In the genomic region with DNA sequence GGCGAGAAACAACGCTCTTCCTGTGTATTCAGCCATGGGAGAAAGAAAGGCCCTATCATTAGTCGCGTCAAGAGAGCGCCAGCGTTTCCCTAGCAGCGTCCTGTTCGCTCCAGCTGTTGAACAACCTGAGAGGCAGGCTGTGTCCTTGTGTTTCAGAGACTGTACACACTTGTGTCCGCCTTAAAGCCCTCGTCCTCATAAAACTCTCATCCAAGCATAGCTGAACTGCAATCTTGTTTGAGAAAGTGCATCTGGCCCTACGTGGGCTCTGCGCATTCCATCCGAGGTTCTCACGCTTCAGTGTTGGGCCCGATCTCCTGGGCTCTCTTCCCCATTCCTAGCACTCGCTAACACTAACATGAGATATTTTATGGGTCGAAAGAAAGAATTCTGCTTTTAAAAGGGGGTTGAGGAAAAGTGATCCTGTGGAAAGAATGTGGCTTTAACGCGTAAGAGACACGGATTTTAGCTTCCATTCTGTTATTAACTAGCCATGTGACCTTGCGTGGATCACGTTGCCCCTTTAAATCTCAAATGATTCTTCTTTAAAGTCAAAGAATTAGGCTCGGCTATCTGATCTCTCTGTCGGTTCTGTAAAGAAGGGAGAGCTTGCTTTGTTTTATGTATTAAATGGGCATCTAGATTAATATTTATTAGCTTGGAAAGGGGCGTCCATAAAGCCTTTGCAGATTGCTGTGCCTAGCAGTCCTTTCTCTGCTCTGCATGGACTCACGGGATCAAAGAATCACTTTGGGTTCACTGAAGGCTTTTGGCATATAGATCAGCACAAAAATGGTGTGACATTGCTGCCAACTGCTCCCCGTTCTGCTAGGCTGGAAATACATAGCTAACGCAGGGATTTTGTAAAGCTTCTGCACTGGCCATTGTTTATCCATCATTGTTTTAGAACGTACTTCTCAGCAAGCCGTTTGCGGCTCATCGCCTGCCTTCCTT, we compare ENCODE assay signal across 9 mouse cellular contexts.
DNase-seq lines count a peak whose midpoint lies in the region; ATAC-seq lines count a peak whose summit lies in the region.
"Had no signal": no experiment of that assay in that cellular context is flagged by ENCODE, and none has a peak within 500 bp of the region (broad histone marks: within the 10 kb centered on the region; RNA-seq: fewer than 3 reads in every experiment).

No protein-coding gene starts in this region.

- H3K4me2 ChIP-seq in embryonic facial prominence, embryonic 14.5 days (ENCODE audit: low read depth, low read length): peak overlapping the region; percentile 15; the same call in 1 of the 2 replicates
- peak overlapping the region; percentile 44 for H3K4me2 ChIP-seq in hindbrain, embryonic 13.5 days
- H3K4me2 ChIP-seq in midbrain, embryonic 15.5 days: peak overlapping the region; percentile 42

- H3K27me3 ChIP-seq in embryonic facial prominence, embryonic 14.5 days (replicated peaks; ENCODE audit: control insufficient read depth, insufficient read depth, low read length): no peaks in the 10 kb centered on the region
- H3K27me3 ChIP-seq in hindbrain, embryonic 13.5 days: no peaks in the 10 kb centered on the region
- no peaks in the 10 kb centered on the region for H3K27me3 ChIP-seq in midbrain, embryonic 15.5 days (replicated peaks)

- peak; percentile 12 for DNase-seq in kidney, postnatal 14 days
- DNase-seq in kidney, adult 18-20 months: no peak
- peak; percentile 70 for DNase-seq in embryonic facial prominence, embryonic 14.5 days (ENCODE audit: low spot score)
- DNase-seq in layer of hippocampus, postnatal 25 days (ENCODE audit: extremely low spot score in 1 of 2, low spot score in 1 of 2): no peak
- DNase-seq in left cerebral cortex, postnatal 36 days (ENCODE audit: low spot score in 2 of 2): no peak
- no peak for DNase-seq in right cerebral cortex, adult 2 months (ENCODE audit: low spot score in 2 of 2)
- DNase-seq: adrenal gland, adult 8-10 months had no signal

- WGBS in embryonic facial prominence, embryonic 14.5 days: 66% methylated on average over 32 of the region's 32 CpGs
- 25% methylated on average over 32 of the region's 32 CpGs for WGBS in hindbrain, embryonic 13.5 days
- 18% methylated on average over 32 of the region's 32 CpGs for WGBS in midbrain, embryonic 15.5 days

- H3K36me3 ChIP-seq in embryonic facial prominence, embryonic 14.5 days (ENCODE audit: control insufficient read depth, insufficient read depth, low read length): no peaks in the 10 kb centered on the region
- H3K36me3 ChIP-seq in hindbrain, embryonic 13.5 days: 0 out of 2 replicates have a peak, but pooled peaks cover 3% of the 10 kb centered on the region
- H3K36me3 ChIP-seq in midbrain, embryonic 15.5 days (replicated peaks): no peaks in the 10 kb centered on the region

- H3K27ac ChIP-seq in embryonic facial prominence, embryonic 14.5 days (replicated peaks; ENCODE audit: low read depth, low read length): no peak overlapping the region
- H3K27ac ChIP-seq in hindbrain, embryonic 13.5 days: peak overlapping the region; percentile 59
- peak overlapping the region; percentile 54 for H3K27ac ChIP-seq in midbrain, embryonic 15.5 days

- peak; percentile 57 for ATAC-seq in embryonic facial prominence, embryonic 14.5 days (ENCODE audit: low read depth)
- no peak for ATAC-seq in hindbrain, embryonic 13.5 days (ENCODE audit: low FRiP score)
- ATAC-seq in midbrain, embryonic 15.5 days (replicated peaks): no peak; the same call in 1 of the 2 replicates

- no peaks in the 10 kb centered on the region for H3K9me3 ChIP-seq in embryonic facial prominence, embryonic 14.5 days (ENCODE audit: control insufficient read depth, low read length)
- H3K9me3 ChIP-seq in hindbrain, embryonic 13.5 days: no peaks in the 10 kb centered on the region
- H3K9me3 ChIP-seq in midbrain, embryonic 15.5 days: no peaks in the 10 kb centered on the region

- no peaks in the 10 kb centered on the region for H3K4me1 ChIP-seq in embryonic facial prominence, embryonic 14.5 days (ENCODE audit: control insufficient read depth, insufficient read depth, low read length)
- H3K4me1 ChIP-seq in hindbrain, embryonic 13.5 days (replicated peaks): peaks cover 23% of the 10 kb centered on the region
- H3K4me1 ChIP-seq in midbrain, embryonic 15.5 days: peaks cover 23% of the 10 kb centered on the region

- intact Hi-C loops in left cerebral cortex, postnatal 36 days (cut with DNase I): no loop called here

- no peak overlapping the region for H3K4me3 ChIP-seq in embryonic facial prominence, embryonic 14.5 days (ENCODE audit: low read depth, low read length)
- peak overlapping the region; percentile 10 for H3K4me3 ChIP-seq in hindbrain, embryonic 13.5 days
- H3K4me3 ChIP-seq in midbrain, embryonic 15.5 days: peak overlapping the region; percentile 13

- no peak overlapping the region for H3K9ac ChIP-seq in embryonic facial prominence, embryonic 14.5 days (ENCODE audit: low read depth, low read length)
- H3K9ac ChIP-seq in hindbrain, embryonic 13.5 days: peak overlapping the region; percentile 46; the same call in 1 of the 2 replicates
- H3K9ac ChIP-seq in midbrain, embryonic 15.5 days: no peak overlapping the region

Comparison
In these comparisons a context has a peak if more than half of its experiments do, and no peak if none do; other contexts are left out.
1. DNase-seq: peak in kidney, postnatal 14 days (single experiment) and embryonic facial prominence, embryonic 14.5 days (single experiment); none in kidney, adult 18-20 months (single experiment), layer of hippocampus, postnatal 25 days (0 of 2), left cerebral cortex, postnatal 36 days (0 of 2) and right cerebral cortex, adult 2 months (0 of 2).
2. Peak in every context shown above with its lines, with median percentiles within 50 percentile points of each other: H3K4me2 ChIP-seq.